Mouse (Mus musculus) left cerebral cortex, adult 8-10 months (tissue): ENCODE data around the gene Slc39a7. TPM values are rescaled to one million over a fixed set of nuclear protein-coding genes. Genes with fewer than 3 reads are reported as not detected.
"Not testable (repeated sequence)": the region's sequence is repeated elsewhere in the genome, so short reads cannot be mapped to it uniquely, and the experiment has no call there.

Experiments used
- DNase-seq, 2 experiments: peaks; one replicate each; pipeline ENCODE4 v3.0.0; 2022; ENCODE audit warnings: low spot score in 2 of 2
- microRNA-seq, 2 experiments: library from miRNA; unstranded; fragments of <30 nt; microRNA quantifications; one replicate each; pipeline ENCODE4 v1.2.0; 2022
- total RNA-seq, 4 experiments: library from RNA; stranded (reverse); gene quantifications; 2 replicates each; pipeline ENCODE4 v1.2.4; 2022

Slc39a7 gene
- total RNA-seq, 4 experiments from 2014 or later: 91.2 to 98.6 (median 95.0) TPM

GRCm38 (mm10) chr17:34000150-34000537, 31.3 kb downstream of the Slc39a7 start, which contains the start of gene H2-K1:
TSS of gene H2-K1 (minus strand) at chr17:34000347.
- DNase-seq: peak; percentile 50 to 70

GRCm38 (mm10) chr17:33999341-34000149, 31.9 kb downstream of the Slc39a7 start:
- DNase-seq: no peak

- DNase-seq: not testable (repeated sequence)
Measured at GRCm38 (mm10) chr17:33998697-33999096, 32.8 kb downstream of the Slc39a7 start.

GRCm38 (mm10) chr17:33997025-33997424, 34.5 kb downstream of the Slc39a7 start:
- DNase-seq: not testable (repeated sequence)

- DNase-seq: no peak
Measured at GRCm38 (mm10) chr17:33995651-33996050, 35.8 kb downstream of the Slc39a7 start.

- DNase-seq: no peak
Measured at GRCm38 (mm10) chr17:33994959-33995358, 36.5 kb downstream of the Slc39a7 start.

- DNase-seq: no peak
Measured at GRCm38 (mm10) chr17:33991788-33992664, 39.5 kb downstream of the Slc39a7 start.

GRCm38 (mm10) chr17:33982136-33982535, 49.3 kb downstream of the Slc39a7 start:
- peak in 1 of 2 experiments; percentile 60 for DNase-seq

- peak; percentile 69 to 92 for DNase-seq
Measured at GRCm38 (mm10) chr17:33981192-33981909, 50.1 kb downstream of the Slc39a7 start.

GRCm38 (mm10) chr17:33980181-33981035, 51.1 kb downstream of the Slc39a7 start:
- no peak for DNase-seq

- DNase-seq: no peak
Measured at GRCm38 (mm10) chr17:33979512-33980050, 51.9 kb downstream of the Slc39a7 start.

GRCm38 (mm10) chr17:33978631-33979031, 52.9 kb downstream of the Slc39a7 start:
- peak in 1 of 2 experiments; percentile 62 for DNase-seq

Small RNA genes lying within 50 kb of the gene (microRNA-seq; reads per million reads assigned to microRNA genes)
- gene Mir219a-1 (0 reads per million in 2 experiments), gene Mir219c (0 reads per million in 2 experiments)

Other genes with a start within 250 kb of the Slc39a7 start
- gene Angptl4, start 249.9 kb downstream of the Slc39a7 start, total RNA-seq: 1 to 10 TPM; 2.3 to 3.2 (median 2.5) TPM
- gene Kank3, start 221.2 kb downstream of the Slc39a7 start, total RNA-seq: 10 to 100 TPM; 27.6 to 33.8 (median 31.5) TPM
- gene Rps28, start 207.1 kb downstream of the Slc39a7 start, total RNA-seq: 100 to 1,000 TPM; 672 to 810 (median 775) TPM
- 100 to 1,000 TPM; 193 to 206 (median 201) TPM for gene Ndufa7, start 207.1 kb downstream of the Slc39a7 start, total RNA-seq
- gene Cd320, start 188.6 kb downstream of the Slc39a7 start, total RNA-seq: 10 to 100 TPM; 23.3 to 27.1 (median 24.8) TPM
- not detected for gene Gm7029, start 157.8 kb downstream of the Slc39a7 start, total RNA-seq
- gene Kifc1, start 141.0 kb downstream of the Slc39a7 start, total RNA-seq: 1 to 10 TPM; 2.0 to 3.0 (median 2.9) TPM
- gene Platr17, start 126.5 kb downstream of the Slc39a7 start, total RNA-seq: 1 to 10 TPM in 2 of 4 experiments, not detected in 2; 1.3 to 1.6 TPM
- gene Daxx, start 122.3 kb downstream of the Slc39a7 start, total RNA-seq: 10 to 100 TPM; 24.0 to 31.9 (median 27.1) TPM
- gene Tapbp, start 115.8 kb downstream of the Slc39a7 start, total RNA-seq: 10 to 100 TPM; 53.0 to 74.3 (median 56.5) TPM
- 10 to 100 TPM; 36.8 to 44.6 (median 41.3) TPM for gene Zbtb22, start 115.8 kb downstream of the Slc39a7 start, total RNA-seq
- 10 to 100 TPM; 48.9 to 73.4 (median 60.6) TPM for gene Rgl2, start 102.1 kb downstream of the Slc39a7 start, total RNA-seq
- 100 to 1,000 TPM in 1 of 4 experiments, 10 to 100 TPM in 3; 81.6 to 112 (median 95.7) TPM for gene Pfdn6, start 91.3 kb downstream of the Slc39a7 start, total RNA-seq
- 10 to 100 TPM; 10.9 to 14.7 (median 13.7) TPM for gene Wdr46, start 91.0 kb downstream of the Slc39a7 start, total RNA-seq
- 1 to 10 TPM; 5.8 to 6.9 (median 6.2) TPM for gene B3galt4, start 80.2 kb downstream of the Slc39a7 start, total RNA-seq
- 10 to 100 TPM; 70.6 to 79.6 (median 72.8) TPM for gene Vps52, start 75.9 kb downstream of the Slc39a7 start, total RNA-seq
- gene Rps18, start 75.7 kb downstream of the Slc39a7 start, total RNA-seq: 100 to 1,000 TPM; 328 to 351 (median 339) TPM
- 10 to 100 TPM; 31.2 to 66.9 (median 50.2) TPM for gene H2-K1, start 31.3 kb downstream of the Slc39a7 start, total RNA-seq
- 10 to 100 TPM; 31.4 to 43.5 (median 36.1) TPM for gene Ring1, start 7.0 kb downstream of the Slc39a7 start, total RNA-seq
- gene H2-Ke6, start 3.6 kb downstream of the Slc39a7 start, total RNA-seq: 10 to 100 TPM; 45.6 to 50.2 (median 46.4) TPM
- 10 to 100 TPM; 72.8 to 87.6 (median 78.1) TPM for gene Rxrb, start 130 bp upstream of the Slc39a7 start, total RNA-seq
- 10 to 100 TPM; 12.6 to 18.0 (median 16.8) TPM for gene Col11a2, start 7.8 kb upstream of the Slc39a7 start, total RNA-seq
- gene H2-Oa, start 60.7 kb upstream of the Slc39a7 start, total RNA-seq: 1 to 10 TPM in 2 of 4 experiments, under 1 TPM in 1, not detected in 1; 0.44 to 2.2 (median 1.7) TPM
- gene H2-DMa, start 87.9 kb upstream of the Slc39a7 start, total RNA-seq: 10 to 100 TPM; 20.7 to 35.3 (median 30.7) TPM
- 100 to 1,000 TPM; 181 to 210 (median 190) TPM for gene Brd2, start 91.0 kb upstream of the Slc39a7 start, total RNA-seq
- gene H2-DMb2, start 111.6 kb upstream of the Slc39a7 start, total RNA-seq: 1 to 10 TPM in 3 of 4 experiments, under 1 TPM in 1; 0.84 to 3.5 (median 2.0) TPM
- 1 to 10 TPM; 2.2 to 7.1 (median 3.5) TPM for gene H2-DMb1, start 121.4 kb upstream of the Slc39a7 start, total RNA-seq
- 1 to 10 TPM; 3.0 to 8.6 (median 4.6) TPM for gene Tap1, start 155.9 kb upstream of the Slc39a7 start, total RNA-seq
- 1 to 10 TPM; 2.6 to 3.2 (median 3.0) TPM for gene Psmb9, start 156.1 kb upstream of the Slc39a7 start, total RNA-seq
- gene Psmb8, start 166.0 kb upstream of the Slc39a7 start, total RNA-seq: 10 to 100 TPM in 1 of 4 experiments, 1 to 10 TPM in 3; 4.0 to 12.1 (median 7.1) TPM
- gene Tap2, start 171.8 kb upstream of the Slc39a7 start, total RNA-seq: 10 to 100 TPM; 10.2 to 18.0 (median 16.3) TPM
- gene H2-Ob, start 207.2 kb upstream of the Slc39a7 start, total RNA-seq: 1 to 10 TPM in 2 of 4 experiments, under 1 TPM in 2; 0.54 to 1.3 (median 0.90) TPM
- 10 to 100 TPM in 2 of 4 experiments, 1 to 10 TPM in 2; 2.4 to 30.3 (median 11.7) TPM for gene H2-Ab1, start 226.0 kb upstream of the Slc39a7 start, total RNA-seq